Mouse (Mus musculus): Measurements from ENCODE around the gene Peli3.

DNA sequence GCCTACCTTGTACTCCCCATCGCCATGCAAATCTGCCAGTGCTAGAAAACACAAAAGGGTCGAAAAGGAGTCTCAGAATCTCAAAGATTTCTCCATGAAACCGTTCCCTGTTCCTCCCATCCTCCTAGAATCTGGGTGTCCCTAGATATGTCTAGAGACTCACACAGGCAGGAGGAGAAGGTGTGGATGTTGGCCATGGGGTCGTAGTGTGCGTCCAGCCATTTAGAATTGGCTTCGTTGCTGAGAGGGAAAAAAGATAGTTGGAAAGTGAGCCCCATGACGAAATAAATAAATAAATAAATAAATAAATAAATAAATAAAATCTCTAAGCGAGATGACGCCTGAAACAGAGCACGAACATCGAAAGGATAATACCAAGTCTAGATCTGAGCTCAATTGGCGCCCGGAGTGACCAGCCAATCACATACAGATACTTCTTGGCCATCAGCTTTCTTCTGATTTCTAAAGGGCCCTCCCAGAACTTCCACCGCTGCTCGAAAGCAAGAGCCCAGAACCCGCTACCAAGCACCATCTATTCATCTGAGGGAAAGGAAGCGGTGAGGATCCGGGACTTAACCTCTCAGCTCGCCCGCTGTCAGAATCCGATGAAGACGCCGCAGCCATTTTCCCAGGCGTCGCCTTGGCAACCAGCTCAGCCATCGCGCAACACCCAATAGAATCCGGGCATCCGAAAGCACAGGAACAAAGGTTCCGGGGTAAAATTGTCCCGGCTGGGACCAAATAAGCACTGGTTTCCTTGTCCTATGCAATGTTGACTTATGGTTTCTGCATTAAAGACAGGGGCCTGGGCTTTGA, 36.7 kb downstream of the Peli3 start, which contains the start of gene Bbs1:
- TF ChIP-seq GATA1 (IDR thresholded peaks at IDR 0.05; ENCODE audit: borderline replicate concordance, low read length) (no peak), FLI1 (IDR thresholded peaks at IDR 0.05; ENCODE audit: low read length) (no peak)
